Mouse (Mus musculus) ES-Bruce4 (cell line): ENCODE results near the gene Aebp1. TPM values are rescaled to one million over a fixed set of nuclear protein-coding genes. Genes with fewer than 3 reads are reported as not detected.

Experiments used
- H3K27ac ChIP-seq: 2 replicates; pipeline ENCODE4 v1.5.1; 2012; ENCODE audit warnings: low read length, inconsistent platforms; ENCODE audit not compliant: insufficient read depth
- H3K27me3 ChIP-seq: 2 replicates; pipeline ENCODE4 v1.6.1; 2012; ENCODE audit warnings: mild to moderate bottlenecking, low read length, inconsistent platforms; ENCODE audit not compliant: control insufficient read depth, poor library complexity, insufficient read depth, severe bottlenecking
- H3K36me3 ChIP-seq: 2 replicates; pipeline ENCODE4 v1.6.1; 2012; ENCODE audit warnings: inconsistent platforms, mild to moderate bottlenecking, low read length, moderate library complexity; ENCODE audit not compliant: control insufficient read depth, poor library complexity, insufficient read depth, severe bottlenecking
- H3K4me1 ChIP-seq: one replicate; pipeline ENCODE4 v1.8.1; 2011; ENCODE audit warnings: low read length; ENCODE audit not compliant: control insufficient read depth, insufficient read depth
- H3K4me3 ChIP-seq: 2 replicates; pipeline ENCODE4 v1.5.1; 2011; ENCODE audit warnings: low read depth, mild to moderate bottlenecking, low read length
- H3K9ac ChIP-seq: 2 replicates; pipeline ENCODE4 v1.6.1; 2012; ENCODE audit warnings: low read depth, mild to moderate bottlenecking, inconsistent platforms; ENCODE audit not compliant: poor library complexity, severe bottlenecking
- H3K9me3 ChIP-seq: replicated peaks from 2 replicates; pipeline ENCODE4 v1.6.1; 2012; ENCODE audit warnings: mild to moderate bottlenecking, low read length, inconsistent platforms; ENCODE audit not compliant: control insufficient read depth, poor library complexity, insufficient read depth, severe bottlenecking
- CTCF ChIP-seq: IDR thresholded peaks from one replicate; pipeline ENCODE4 v1.8.1; 2011; ENCODE audit warnings: low read depth, low read length
- EP300 ChIP-seq: IDR thresholded peaks from 2 replicates; pipeline ENCODE4 v1.6.1; 2011; ENCODE audit warnings: low read depth, low read length; ENCODE audit not compliant: insufficient read depth
- POLR2A ChIP-seq: IDR thresholded peaks from one replicate; pipeline ENCODE4 v1.8.1; 2011; ENCODE audit warnings: low read length; ENCODE audit not compliant: insufficient read depth
- polyA plus RNA-seq: library from polyadenylated mRNA; stranded (reverse); fragments of >200 nt; gene quantifications from 2 replicates; pipeline ENCODE4 v1.2.4, GENCODE M21; 2011; ENCODE audit warnings: low read depth; ENCODE audit not compliant: missing spikeins, insufficient read depth, insufficient read length

The Aebp1 gene
- polyA plus RNA-seq, 1 experiment, result 5.5 TPM

GRCm38 (mm10) chr11:5859883-5860550 lies 1.7 kb upstream of the Aebp1 start:
- no peak for TF ChIP-seq POLR2A
- no peak for TF ChIP-seq EP300
- TF ChIP-seq CTCF, result no peak
- H3K4me1 ChIP-seq, result no peaks in the 10 kb centered on the region
- no peak overlapping the region for H3K4me3 ChIP-seq
- H3K36me3 ChIP-seq, result no peaks in the 10 kb centered on the region
- H3K27me3 ChIP-seq, result peaks cover 2% of the 10 kb centered on the region; the same call in 1 of the 2 replicates
- H3K9ac ChIP-seq, result no peak overlapping the region
- no peak overlapping the region for H3K27ac ChIP-seq
- peaks cover 4% of the 10 kb centered on the region; the same call in 1 of the 2 replicates for H3K9me3 ChIP-seq

- peaks cover 2% of the 10 kb centered on the region; the same call in 1 of the 2 replicates for H3K27me3 ChIP-seq
- no peak for TF ChIP-seq POLR2A
- no peaks in the 10 kb centered on the region for H3K4me1 ChIP-seq
- H3K27ac ChIP-seq, result no peak overlapping the region
- no peak overlapping the region for H3K4me3 ChIP-seq
- peaks cover 4% of the 10 kb centered on the region; the same call in 1 of the 2 replicates for H3K9me3 ChIP-seq
- no peaks in the 10 kb centered on the region for H3K36me3 ChIP-seq
- H3K9ac ChIP-seq, result no peak overlapping the region
Measured at GRCm38 (mm10) chr11:5860639-5861038, 1.1 kb upstream of the Aebp1 start.

- peaks cover 4% of the 10 kb centered on the region; the same call in 1 of the 2 replicates for H3K9me3 ChIP-seq
- H3K27me3 ChIP-seq, result peaks cover 2% of the 10 kb centered on the region; the same call in 1 of the 2 replicates
- H3K4me1 ChIP-seq, result no peaks in the 10 kb centered on the region
- no peaks in the 10 kb centered on the region for H3K36me3 ChIP-seq
- TF ChIP-seq EP300, result no peak
- no peak for TF ChIP-seq POLR2A
- no peak for TF ChIP-seq CTCF
- peak overlapping the region; percentile 54 for H3K4me3 ChIP-seq
- H3K27ac ChIP-seq, result no peak overlapping the region
- H3K9ac ChIP-seq, result no peak overlapping the region
Measured at GRCm38 (mm10) chr11:5862394-5863105, 803 bp downstream of the Aebp1 start.

- Histone ChIP-seq H3K27me3 (no peaks in the 10 kb centered on the region; the same call in 1 of the 2 replicates), H3K9me3 (no peaks in the 10 kb centered on the region), H3K4me1 (no peaks in the 10 kb centered on the region), H3K9ac (no peak overlapping the region), H3K27ac (no peak overlapping the region), H3K4me3 (no peak overlapping the region), H3K36me3 (peaks cover 11% of the 10 kb centered on the region; the same call in 1 of the 2 replicates)
- TF ChIP-seq POLR2A, result no peak
- TF ChIP-seq CTCF, result no peak
Measured at GRCm38 (mm10) chr11:5867196-5867595, 5.4 kb downstream of the Aebp1 start.

GRCm38 (mm10) chr11:5868324-5868723 lies 6.6 kb downstream of the Aebp1 start:
- Histone ChIP-seq H3K9me3 (no peaks in the 10 kb centered on the region), H3K27me3 (no peaks in the 10 kb centered on the region), H3K27ac (no peak overlapping the region), H3K9ac (no peak overlapping the region), H3K36me3 (peaks cover 18% of the 10 kb centered on the region), H3K4me3 (no peak overlapping the region), H3K4me1 (no peaks in the 10 kb centered on the region)
- TF ChIP-seq POLR2A (no peak), EP300 (no peak), CTCF (no peak)

- no peaks in the 10 kb centered on the region for H3K27me3 ChIP-seq
- no peak overlapping the region for H3K27ac ChIP-seq
- no peaks in the 10 kb centered on the region for H3K4me1 ChIP-seq
- no peaks in the 10 kb centered on the region for H3K9me3 ChIP-seq
- no peak for TF ChIP-seq CTCF
- no peak for TF ChIP-seq POLR2A
- no peak for TF ChIP-seq EP300
- H3K9ac ChIP-seq, result no peak overlapping the region
- peaks cover 26% of the 10 kb centered on the region for H3K36me3 ChIP-seq
- no peak overlapping the region for H3K4me3 ChIP-seq
Measured at GRCm38 (mm10) chr11:5869331-5869730, 7.6 kb downstream of the Aebp1 start.
